Mouse (Mus musculus): ENCODE data around the gene Shroom4. TPM values are rescaled to one million over a fixed set of nuclear protein-coding genes. Genes with fewer than 3 reads are reported as not detected.

The Shroom4 gene
- total and polyA plus RNA-seq, 2 experiments from 2014 or later, result 0.56 to 3.6 TPM

- DNase-seq, result no peak
- 70% methylated on average over 4 of the region's 4 CpGs for WGBS
- Histone ChIP-seq H3K36me3 (ENCODE audit: insufficient read depth) (no peaks in the 10 kb centered on the region), H3K4me3 (ENCODE audit: low read depth, low read length) (no peak overlapping the region), H3K27me3 (ENCODE audit: insufficient read depth, low read length) (no peaks in the 10 kb centered on the region), H3K9me3 (ENCODE audit: low read length) (no peaks in the 10 kb centered on the region), H3K4me2 (ENCODE audit: low read depth) (no peak overlapping the region), H3K4me1 (ENCODE audit: insufficient read depth) (no peaks in the 10 kb centered on the region), H3K27ac (ENCODE audit: low read depth, low read length) (no peak overlapping the region), H3K9ac (no peak overlapping the region)
- no peak for TF ChIP-seq CTCF (IDR thresholded peaks at IDR 0.05; ENCODE audit: low read depth)
- no peak for ATAC-seq
Observed at GRCm38 (mm10) chrX:6490433-6490832, 90.8 kb downstream of the Shroom4 start.

GRCm38 (mm10) chrX:6495456-6495855 lies 95.8 kb downstream of the Shroom4 start:
- no peak for DNase-seq
- no peak for ATAC-seq
- H3K36me3 ChIP-seq (ENCODE audit: insufficient read depth), result no peaks in the 10 kb centered on the region

DNA sequence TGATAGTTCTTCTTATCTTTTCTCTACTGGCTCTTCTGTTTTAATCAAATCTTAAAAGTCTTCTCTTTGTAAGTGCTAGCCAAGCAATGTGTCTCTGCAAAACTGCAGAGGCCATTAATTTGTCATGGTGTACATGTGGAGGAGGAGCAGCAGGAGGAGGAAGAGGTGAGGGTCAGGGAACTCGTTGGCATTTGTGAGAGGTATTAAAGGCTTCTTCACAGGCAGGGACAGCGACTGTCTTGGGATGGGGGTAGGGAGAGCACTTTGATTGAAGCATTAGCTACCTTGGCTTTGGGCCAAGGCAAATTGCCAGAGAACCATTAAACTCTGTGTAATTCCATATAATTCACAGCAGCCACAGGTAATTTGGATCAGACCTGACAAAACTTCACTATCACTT lies 96.7 kb downstream of the Shroom4 start:
- Histone ChIP-seq H3K9ac (no peak overlapping the region), H3K27me3 (ENCODE audit: insufficient read depth, low read length) (no peaks in the 10 kb centered on the region), H3K36me3 (ENCODE audit: insufficient read depth) (no peaks in the 10 kb centered on the region), H3K4me2 (ENCODE audit: low read depth) (no peak overlapping the region), H3K9me3 (ENCODE audit: low read length) (no peaks in the 10 kb centered on the region), H3K4me3 (ENCODE audit: low read depth, low read length) (no peak overlapping the region), H3K4me1 (ENCODE audit: insufficient read depth) (no peaks in the 10 kb centered on the region), H3K27ac (ENCODE audit: low read depth, low read length) (no peak overlapping the region)
- DNase-seq (no peak), ATAC-seq (no peak)
- WGBS, result 14% methylated on average over 2 of the region's 2 CpGs
- TF ChIP-seq CTCF (IDR thresholded peaks at IDR 0.05; ENCODE audit: low read depth), result no peak

More at GRCm38 (mm10) chrX:6495456-6495855, 95.8 kb downstream of the Shroom4 start:
- Histone ChIP-seq H3K4me3 (ENCODE audit: low read depth, low read length) (no peak overlapping the region), H3K27me3 (ENCODE audit: insufficient read depth, low read length) (no peaks in the 10 kb centered on the region), H3K9ac (no peak overlapping the region), H3K4me2 (ENCODE audit: low read depth) (no peak overlapping the region), H3K4me1 (ENCODE audit: insufficient read depth) (no peaks in the 10 kb centered on the region), H3K9me3 (ENCODE audit: low read length) (no peaks in the 10 kb centered on the region), H3K27ac (ENCODE audit: low read depth, low read length) (no peak overlapping the region)
- TF ChIP-seq CTCF (IDR thresholded peaks at IDR 0.05; ENCODE audit: low read depth), result no peak

DNA sequence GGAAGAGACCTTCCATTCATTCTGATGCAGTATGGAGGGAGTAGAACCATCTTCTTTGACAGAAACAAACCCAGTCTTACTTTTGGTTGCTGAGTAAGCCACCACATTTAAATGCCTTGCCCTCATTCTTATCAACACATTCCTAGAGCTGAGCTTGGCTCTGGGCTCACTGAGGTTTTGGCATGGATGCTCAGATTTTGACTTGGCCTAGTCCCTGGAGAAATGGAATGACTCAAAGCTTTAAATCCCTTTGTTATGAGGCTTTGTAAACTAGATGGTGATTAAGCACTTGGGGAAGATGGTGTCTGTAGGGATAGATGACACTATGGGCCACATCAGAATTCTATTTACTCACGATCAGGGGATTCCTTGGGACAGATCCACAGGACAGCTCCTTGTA lies 102.2 kb downstream of the Shroom4 start:
- WGBS, result 72% methylated on average over 1 of the region's 1 CpGs
- no peaks in the 10 kb centered on the region for H3K36me3 ChIP-seq (ENCODE audit: insufficient read depth)
- H3K9ac ChIP-seq, result no peak overlapping the region
- no peak for TF ChIP-seq CTCF (IDR thresholded peaks at IDR 0.05; ENCODE audit: low read depth)
- no peaks in the 10 kb centered on the region for H3K4me1 ChIP-seq (ENCODE audit: insufficient read depth)
- DNase-seq (no peak), ATAC-seq (no peak)
- no peak overlapping the region for H3K4me2 ChIP-seq (ENCODE audit: low read depth)
- no peak overlapping the region for H3K4me3 ChIP-seq (ENCODE audit: low read depth, low read length)
- no peaks in the 10 kb centered on the region for H3K27me3 ChIP-seq (ENCODE audit: insufficient read depth, low read length)
- H3K9me3 ChIP-seq (ENCODE audit: low read length), result no peaks in the 10 kb centered on the region
- H3K27ac ChIP-seq (ENCODE audit: low read depth, low read length), result no peak overlapping the region

DNA sequence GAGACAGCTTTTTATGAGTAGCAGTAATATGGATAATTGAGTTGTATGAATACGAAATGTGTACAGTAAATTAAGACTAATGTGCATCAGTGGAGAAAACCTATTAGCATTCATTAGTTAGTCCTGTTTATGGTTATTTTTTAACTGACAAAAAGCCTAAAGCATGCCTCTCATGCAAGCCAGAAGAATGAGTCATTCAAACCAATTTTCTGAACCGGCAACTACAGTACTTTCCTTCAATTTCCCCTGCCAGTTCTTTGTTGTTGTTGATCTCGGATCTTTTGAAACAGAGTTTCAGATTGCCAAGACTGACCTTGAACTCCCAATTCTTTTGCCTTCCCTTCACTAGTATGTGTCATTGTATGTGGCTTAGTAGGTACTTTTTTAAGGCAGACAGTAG lies 117.6 kb downstream of the Shroom4 start:
- Histone ChIP-seq H3K36me3 (ENCODE audit: insufficient read depth) (no peaks in the 10 kb centered on the region), H3K27ac (ENCODE audit: low read depth, low read length) (no peak overlapping the region), H3K9me3 (ENCODE audit: low read length) (no peaks in the 10 kb centered on the region), H3K4me2 (ENCODE audit: low read depth) (no peak overlapping the region), H3K27me3 (ENCODE audit: insufficient read depth, low read length) (no peaks in the 10 kb centered on the region), H3K4me1 (ENCODE audit: insufficient read depth) (no peaks in the 10 kb centered on the region), H3K4me3 (ENCODE audit: low read depth, low read length) (no peak overlapping the region), H3K9ac (no peak overlapping the region)
- TF ChIP-seq CTCF (IDR thresholded peaks at IDR 0.05; ENCODE audit: low read depth), result no peak
- DNase-seq, result no peak
- ATAC-seq, result no peak
- 41% methylated on average over 3 of the region's 3 CpGs for WGBS

DNA sequence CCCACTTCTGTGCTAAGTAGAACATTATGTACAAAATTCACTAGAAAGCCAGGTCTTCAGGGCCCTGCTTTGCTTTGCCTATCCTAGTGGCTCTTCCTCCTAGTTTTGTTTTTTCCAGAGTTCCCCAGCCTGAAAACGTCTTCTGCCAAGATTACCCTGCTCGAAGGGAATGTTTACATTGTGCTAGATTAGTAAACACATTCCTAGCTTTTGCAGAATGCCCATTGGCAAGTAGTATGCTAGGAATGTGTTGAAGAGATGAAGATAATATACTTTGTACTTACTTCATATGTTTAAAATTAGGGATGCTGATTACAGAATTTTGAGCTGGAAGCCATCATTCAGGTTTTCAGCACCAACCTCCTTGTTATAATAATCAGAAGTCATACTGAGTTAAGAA lies 118.8 kb downstream of the Shroom4 start:
- Histone ChIP-seq H3K4me1 (ENCODE audit: insufficient read depth) (no peaks in the 10 kb centered on the region), H3K9me3 (ENCODE audit: low read length) (no peaks in the 10 kb centered on the region), H3K36me3 (ENCODE audit: insufficient read depth) (no peaks in the 10 kb centered on the region), H3K27me3 (ENCODE audit: insufficient read depth, low read length) (no peaks in the 10 kb centered on the region), H3K9ac (no peak overlapping the region), H3K4me3 (ENCODE audit: low read depth, low read length) (no peak overlapping the region), H3K27ac (ENCODE audit: low read depth, low read length) (no peak overlapping the region), H3K4me2 (ENCODE audit: low read depth) (no peak overlapping the region)
- WGBS, result 71% methylated on average over 2 of the region's 2 CpGs
- DNase-seq (no peak), ATAC-seq (no peak)
- TF ChIP-seq CTCF (IDR thresholded peaks at IDR 0.05; ENCODE audit: low read depth), result no peak

GRCm38 (mm10) chrX:6522935-6523334 lies 123.3 kb downstream of the Shroom4 start:
- Histone ChIP-seq H3K4me2 (ENCODE audit: low read depth) (no peak overlapping the region), H3K36me3 (ENCODE audit: insufficient read depth) (no peaks in the 10 kb centered on the region), H3K9me3 (ENCODE audit: low read length) (no peaks in the 10 kb centered on the region), H3K9ac (no peak overlapping the region), H3K27ac (ENCODE audit: low read depth, low read length) (no peak overlapping the region), H3K4me3 (ENCODE audit: low read depth, low read length) (no peak overlapping the region), H3K27me3 (ENCODE audit: insufficient read depth, low read length) (no peaks in the 10 kb centered on the region), H3K4me1 (ENCODE audit: insufficient read depth) (no peaks in the 10 kb centered on the region)
- 76% methylated on average over 2 of the region's 2 CpGs for WGBS
- ATAC-seq (no peak), DNase-seq (no peak)
- peak; percentile 15; the same call in 1 of the 2 replicates for TF ChIP-seq CTCF (IDR thresholded peaks at IDR 0.05; ENCODE audit: low read depth)

- ATAC-seq, result no peak
- H3K9ac ChIP-seq, result no peak overlapping the region
- no peak overlapping the region for H3K27ac ChIP-seq (ENCODE audit: low read depth, low read length)
- no peaks in the 10 kb centered on the region for H3K36me3 ChIP-seq (ENCODE audit: insufficient read depth)
- H3K27me3 ChIP-seq (ENCODE audit: insufficient read depth, low read length), result no peaks in the 10 kb centered on the region
- H3K9me3 ChIP-seq (ENCODE audit: low read length), result no peaks in the 10 kb centered on the region
- no peak overlapping the region for H3K4me2 ChIP-seq (ENCODE audit: low read depth)
- TF ChIP-seq CTCF (IDR thresholded peaks at IDR 0.05; ENCODE audit: low read depth), result no peak
- WGBS, result 73% methylated on average over 2 of the region's 2 CpGs
- H3K4me3 ChIP-seq (ENCODE audit: low read depth, low read length), result no peak overlapping the region
- DNase-seq, result no peak
- no peaks in the 10 kb centered on the region for H3K4me1 ChIP-seq (ENCODE audit: insufficient read depth)
Observed at GRCm38 (mm10) chrX:6536636-6537035, 137.0 kb downstream of the Shroom4 start.
